ENCODE assay signal across 25 mouse cellular contexts in genomic region chr9:109964761-109965160, GRCm38 (mm10). TPM values are rescaled to one million over a fixed set of nuclear protein-coding genes. Genes with fewer than 3 reads are reported as not detected.
DNase-seq lines count a peak whose midpoint lies in the region; ATAC-seq and TF ChIP-seq lines count a peak whose summit lies in the region.
"Had no signal": no experiment of that assay in that cellular context is flagged by ENCODE, and none has a peak within 500 bp of the region (broad histone marks: within the 10 kb centered on the region; RNA-seq: fewer than 3 reads in every experiment).

No protein-coding gene starts in this region.

- peak overlapping the region; percentile 48 for H3K27ac ChIP-seq in gastrocnemius, adult 2 months
- no peak overlapping the region for H3K27ac ChIP-seq in kidney, adult 2 months (ENCODE audit: insufficient read depth, low read depth, low read length)
- no peak overlapping the region for H3K27ac ChIP-seq in midbrain, embryonic 11.5 days (ENCODE audit: low read depth, low read length)
- no peak overlapping the region for H3K27ac ChIP-seq in midbrain, embryonic 16.5 days (ENCODE audit: low read length)
- H3K27ac ChIP-seq: embryonic facial prominence, embryonic 10.5 days; embryonic facial prominence, embryonic 12.5 days; forebrain, embryonic 13.5 days had no signal

- no peak overlapping the region for H3K4me2 ChIP-seq in midbrain, embryonic 11.5 days
- H3K4me2 ChIP-seq in midbrain, embryonic 16.5 days (ENCODE audit: low read length): no peak overlapping the region
- H3K4me2 ChIP-seq: embryonic facial prominence, embryonic 12.5 days; forebrain, embryonic 13.5 days had no signal

- H3K27me3 ChIP-seq in kidney, adult 2 months (replicated peaks; ENCODE audit: control insufficient read depth, insufficient read depth, low read length): no peaks in the 10 kb centered on the region
- H3K27me3 ChIP-seq in midbrain, embryonic 11.5 days (ENCODE audit: control insufficient read depth, insufficient read depth, low read length): no peaks in the 10 kb centered on the region
- H3K27me3 ChIP-seq in midbrain, embryonic 16.5 days (ENCODE audit: control insufficient read depth, insufficient read depth, low read depth, low read length): no peaks in the 10 kb centered on the region
- H3K27me3 ChIP-seq: CH12.LX; embryonic facial prominence, embryonic 12.5 days; forebrain, embryonic 13.5 days; Patski had no signal

- no peak overlapping the region for H3K9ac ChIP-seq in midbrain, embryonic 11.5 days (ENCODE audit: low read length)
- H3K9ac ChIP-seq in midbrain, embryonic 16.5 days (ENCODE audit: low read depth, low read length): no peak overlapping the region
- H3K9ac ChIP-seq: embryonic facial prominence, embryonic 12.5 days; forebrain, embryonic 13.5 days had no signal

- no peak overlapping the region for H3K4me3 ChIP-seq in gastrocnemius, adult 2 months
- H3K4me3 ChIP-seq in kidney, adult 2 months (ENCODE audit: insufficient read depth, low read depth, low read length): no peak overlapping the region
- H3K4me3 ChIP-seq in midbrain, embryonic 11.5 days (ENCODE audit: low read depth, low read length): no peak overlapping the region
- no peak overlapping the region for H3K4me3 ChIP-seq in midbrain, embryonic 16.5 days (ENCODE audit: low read depth, low read length)
- H3K4me3 ChIP-seq: embryonic facial prominence, embryonic 10.5 days; embryonic facial prominence, embryonic 12.5 days; forebrain, embryonic 13.5 days had no signal

- H3K9me3 ChIP-seq in midbrain, embryonic 11.5 days (ENCODE audit: control insufficient read depth, low read length): no peaks in the 10 kb centered on the region
- H3K9me3 ChIP-seq in midbrain, embryonic 16.5 days (replicated peaks; ENCODE audit: control insufficient read depth, low read length, poor library complexity, severe bottlenecking): no peaks in the 10 kb centered on the region
- H3K9me3 ChIP-seq: embryonic facial prominence, embryonic 10.5 days; embryonic facial prominence, embryonic 12.5 days; forebrain, embryonic 13.5 days; G1E had no signal

- ATAC-seq in midbrain, embryonic 11.5 days (ENCODE audit: low FRiP score): no peak
- ATAC-seq in midbrain, embryonic 16.5 days: no peak
- ATAC-seq: activated CD4-positive, CD25-positive, alpha-beta regulatory T cell, adult 4 months; CD4-positive, CD25-positive, alpha-beta regulatory T cell, adult 4 months; forebrain, embryonic 13.5 days; Patski had no signal

- TF ChIP-seq POLR2A in kidney, adult 2 months (IDR thresholded peaks at IDR 0.05; ENCODE audit: low read depth, low read length): no peak

- peaks cover 15% of the 10 kb centered on the region; the same call in 1 of the 2 replicates for H3K4me1 ChIP-seq in kidney, adult 2 months (ENCODE audit: control insufficient read depth, insufficient read depth, low read length)
- H3K4me1 ChIP-seq in midbrain, embryonic 11.5 days (ENCODE audit: control insufficient read depth, insufficient read depth, low read length): no peaks in the 10 kb centered on the region
- peaks cover 6% of the 10 kb centered on the region for H3K4me1 ChIP-seq in midbrain, embryonic 16.5 days (ENCODE audit: control insufficient read depth, insufficient read depth, low read length)
- H3K4me1 ChIP-seq: embryonic facial prominence, embryonic 12.5 days had no signal

- DNase-seq in gastrocnemius, adult 2 months: no peak
- DNase-seq in gastrocnemius, postnatal 25 days: no peak
- DNase-seq in kidney, adult 2 months: peak; percentile 47
- DNase-seq in kidney, postnatal 10 days: no peak
- DNase-seq in kidney, postnatal 14 days: peak; percentile 8
- no peak for DNase-seq in kidney, postnatal 25 days
- peak; percentile 47 for DNase-seq in midbrain, embryonic 11.5 days (ENCODE audit: low spot score, missing footprints)
- DNase-seq: adrenal gland, adult 8-10 months; adrenal gland, postnatal 14 days; adrenal gland, postnatal 36 days; B cell, adult 2 months; cerebellum, adult 11-12 months; cerebellum, adult 2 months; cerebellum, adult 9-10 months; cerebellum, postnatal 10 days; cerebellum, postnatal 25 days had no signal

- TF ChIP-seq CTCF in gastrocnemius, adult 2 months (IDR thresholded peaks at IDR 0.05): no peak
- no peak for TF ChIP-seq CTCF in kidney, adult 2 months (conservative IDR thresholded peaks at IDR 0.05; ENCODE audit: insufficient read depth, insufficient read length, low read depth, low read length)

- intact Hi-C loops in gastrocnemius, adult 2 months (cut with DNase I): no loop called here

- H3K36me3 ChIP-seq in kidney, adult 2 months (ENCODE audit: control insufficient read depth, insufficient read depth, low read length): no peaks in the 10 kb centered on the region
- H3K36me3 ChIP-seq in midbrain, embryonic 11.5 days (ENCODE audit: control insufficient read depth, insufficient read depth, low read length): no peaks in the 10 kb centered on the region
- no peaks in the 10 kb centered on the region for H3K36me3 ChIP-seq in midbrain, embryonic 16.5 days (ENCODE audit: control insufficient read depth, insufficient read depth, low read length)
- H3K36me3 ChIP-seq: embryonic facial prominence, embryonic 10.5 days; embryonic facial prominence, embryonic 12.5 days; G1E had no signal

RNA-seq across cellular contexts. Expression of gene Map4, which starts 33.5 kb away (rescaled TPM):
- total RNA-seq in gastrocnemius, adult 2 months (2021): 100 to 1,000 TPM; 484 to 501 TPM
- total RNA-seq in gastrocnemius, postnatal 25 days (2021): 100 to 1,000 TPM; 426 to 444 TPM
- 99.0 and 107 TPM in 2 replicates for polyA plus RNA-seq in kidney, adult 2 months (2012; rRNA removed)
- 80.1 and 81.4 TPM in 2 replicates for polyA plus RNA-seq in midbrain, embryonic 11.5 days (2014; fragmentation: Nextera tagmentation; extraction: Ambion mirVana)
- polyA plus RNA-seq in midbrain, embryonic 16.5 days (2015; fragmentation: Nextera tagmentation; extraction: Ambion mirVana): 211 and 213 TPM in 2 replicates

Comparison
In these comparisons a context has a peak if more than half of its experiments do, and no peak if none do; other contexts are left out.
1. DNase-seq: peak in kidney, adult 2 months (single experiment), kidney, postnatal 14 days (single experiment) and midbrain, embryonic 11.5 days (single experiment); none in gastrocnemius, adult 2 months (single experiment), gastrocnemius, postnatal 25 days (single experiment), kidney, postnatal 10 days (single experiment) and kidney, postnatal 25 days (0 of 2).